Mouse (Mus musculus) kidney, embryonic 14.5 days (tissue): ENCODE data around the gene Stk38. TPM values are rescaled to one million over a fixed set of nuclear protein-coding genes. Genes with fewer than 3 reads are reported as not detected.

Source experiments
- ATAC-seq: fragments of 200-750 bp; cut with Nextera tagmentation; 2 replicates; pipeline ENCODE4 v1.8.0; 2017; ENCODE audit warnings: moderate number of reproducible peaks, mild to moderate bottlenecking, moderate TSS enrichment, moderate library complexity; ENCODE audit not compliant: low FRiP score, low TSS enrichment
- H3K27ac ChIP-seq: fragments of 300-500 bp; sonication (generic); 2 replicates; pipeline ENCODE4 v1.5.1; 2014; ENCODE audit warnings: low read depth, mild to moderate bottlenecking, low read length, moderate library complexity, mixed read lengths
- H3K27me3 ChIP-seq: fragments of 300-500 bp; sonication (generic); 2 replicates; pipeline ENCODE4 v1.6.1; 2014; ENCODE audit warnings: mild to moderate bottlenecking, low read length; ENCODE audit not compliant: control insufficient read depth, insufficient read depth
- H3K36me3 ChIP-seq: fragments of 300-500 bp; sonication (generic); 2 replicates; pipeline ENCODE4 v1.6.1; 2014; ENCODE audit warnings: low read length, mixed read lengths; ENCODE audit not compliant: control insufficient read depth, insufficient read depth
- H3K4me1 ChIP-seq: fragments of 300-500 bp; sonication (generic); 2 replicates; pipeline ENCODE4 v1.6.1; 2014; ENCODE audit warnings: low read length, mixed read lengths; ENCODE audit not compliant: control insufficient read depth, insufficient read depth
- H3K4me2 ChIP-seq: fragments of 300-500 bp; sonication (generic); replicated peaks from 2 replicates; pipeline ENCODE4 v1.6.1; 2014; ENCODE audit warnings: low read depth, mild to moderate bottlenecking, low read length
- H3K4me3 ChIP-seq: fragments of 300-500 bp; sonication (generic); 2 replicates; pipeline ENCODE4 v1.5.1; 2014; ENCODE audit warnings: mild to moderate bottlenecking, low read length
- H3K9ac ChIP-seq: fragments of 300-500 bp; sonication (generic); 2 replicates; pipeline ENCODE4 v1.6.1; 2014; ENCODE audit warnings: low read depth, mild to moderate bottlenecking, low read length, moderate library complexity
- H3K9me3 ChIP-seq: fragments of 300-500 bp; sonication (generic); 2 replicates; pipeline ENCODE4 v1.6.1; 2016; ENCODE audit warnings: low read length; ENCODE audit not compliant: control insufficient read depth
- WGBS: fragments of 180-500 bp; shearing (Covaris S2); extraction: QIAGEN DNeasy Blood & Tissue Kit; methylation state at CpG from one replicate; pipeline ENCODE4 v1.1.7; 2014; 5-methylcytosine and 5-hydroxymethylcytosine counted together
- polyA plus RNA-seq: library from polyadenylated mRNA; unstranded; fragments of >200 nt; fragmentation: Nextera tagmentation; extraction: Ambion mirVana; gene quantifications from 2 replicates; pipeline ENCODE4 v1.2.1, GENCODE M21; 2014

The Stk38 gene
- polyA plus RNA-seq: 65.5 and 101 TPM in 2 replicates

DNA sequence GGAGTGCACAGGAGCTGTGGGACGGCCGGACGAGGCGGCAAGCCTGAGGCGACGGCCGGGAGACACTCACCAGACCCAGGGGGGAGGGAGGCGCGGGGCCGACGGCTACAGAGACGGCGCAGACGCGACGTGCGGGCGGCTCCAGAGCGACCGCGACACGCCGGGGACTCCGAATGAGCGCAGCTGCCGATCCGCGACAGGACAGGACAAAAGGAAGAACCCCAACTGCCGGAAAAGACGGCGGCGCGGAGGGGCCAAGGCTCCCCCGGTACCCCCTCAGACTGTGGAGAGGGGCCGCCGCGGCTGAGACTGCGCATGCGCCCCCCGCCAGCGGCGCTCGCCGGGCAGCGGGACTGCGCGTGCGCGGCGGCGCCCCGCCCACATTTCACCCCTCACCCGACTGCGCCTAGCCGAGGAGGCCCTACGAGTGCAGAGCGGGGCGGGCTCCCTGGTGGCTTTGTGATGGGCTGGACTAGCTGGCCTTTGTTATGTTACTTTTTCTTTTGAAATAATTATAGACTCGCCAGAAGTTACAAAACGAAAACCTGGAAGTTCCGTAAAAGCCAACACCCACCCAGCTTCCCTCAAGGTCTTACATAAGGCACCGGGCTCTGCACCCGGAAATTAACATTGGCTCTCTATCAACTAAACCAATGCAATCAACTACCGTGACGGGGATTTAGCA lies at the start of gene Stk38:
Gene Stk38 (minus strand): TSS at position 355 of the 685 bp plus-strand sequence.
- H3K27me3 ChIP-seq: no peaks in the 10 kb centered on the region
- ATAC-seq: peak; percentile 96
- H3K4me3 ChIP-seq: peak within 1 kb of the TSS; percentile 98
- H3K4me1 ChIP-seq: peaks cover 3% of the 10 kb centered on the region
- WGBS: under 1% methylated on average over 55 of the region's 65 CpGs
- peak within 1 kb of the TSS; percentile 87 for H3K27ac ChIP-seq
- no peaks in the 10 kb centered on the region for H3K9me3 ChIP-seq
- peak within 1 kb of the TSS; percentile 86 for H3K4me2 ChIP-seq
- H3K36me3 ChIP-seq: no peaks in the 10 kb centered on the region
- H3K9ac ChIP-seq: peak within 1 kb of the TSS; percentile 90

DNA sequence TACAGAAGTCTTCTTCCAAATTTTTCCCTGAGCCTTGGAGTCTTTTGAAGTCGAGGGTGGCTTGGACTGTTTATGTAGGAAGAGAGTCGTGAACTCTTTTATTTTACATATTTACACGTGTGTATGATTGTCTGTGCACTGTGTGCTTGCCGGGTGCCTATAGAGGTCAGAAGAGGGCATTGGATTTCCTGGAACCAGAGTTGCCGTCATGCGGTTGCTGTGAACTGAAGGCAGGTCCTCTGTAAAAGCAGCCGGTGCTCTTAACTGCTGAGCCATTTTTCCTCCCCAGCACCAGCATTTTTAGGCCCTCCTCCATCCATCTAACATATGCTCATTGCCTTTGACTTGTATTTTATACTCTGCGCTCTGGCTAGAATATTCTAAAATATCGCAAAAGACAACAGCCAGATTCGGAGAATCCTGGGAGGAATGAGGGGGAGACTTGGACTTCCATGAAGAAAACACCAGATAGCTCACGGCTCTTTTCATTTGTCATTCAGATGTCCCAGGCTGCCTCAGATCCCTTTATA lies 49.6 kb upstream of the Stk38 start:
- Histone ChIP-seq H3K36me3 (no peaks in the 10 kb centered on the region), H3K4me2 (no peak overlapping the region), H3K27ac (peak overlapping the region; percentile 31), H3K4me3 (no peak overlapping the region), H3K4me1 (peaks cover 32% of the 10 kb centered on the region), H3K27me3 (no peaks in the 10 kb centered on the region), H3K9me3 (no peaks in the 10 kb centered on the region), H3K9ac (no peak overlapping the region)
- ATAC-seq: no peak
- 68% methylated on average over 11 of the region's 11 CpGs for WGBS

DNA sequence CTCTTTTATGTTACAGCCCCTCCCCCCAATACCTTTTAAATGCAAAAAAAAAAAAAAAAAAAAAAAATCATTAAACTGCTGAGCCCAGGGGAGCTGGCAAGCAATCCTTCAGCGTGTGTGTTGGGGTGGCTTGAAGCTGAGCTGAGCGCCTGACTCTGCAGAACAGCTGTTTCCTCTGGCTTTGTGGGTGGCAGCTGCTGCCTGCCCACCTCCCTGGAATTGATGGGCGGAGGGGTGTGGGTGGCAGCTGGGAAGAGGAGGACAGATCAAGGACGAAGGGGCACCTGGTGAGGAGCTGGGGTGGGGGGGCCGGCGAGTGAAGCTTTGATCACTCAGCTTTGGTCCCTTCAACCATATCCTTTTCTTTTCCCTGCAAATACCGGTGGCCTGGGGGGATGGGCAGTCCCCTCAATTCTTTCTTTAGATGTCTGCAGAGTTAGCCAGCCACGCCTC lies 48.9 kb upstream of the Stk38 start:
- Histone ChIP-seq H3K4me3 (no peak overlapping the region), H3K4me1 (peaks cover 28% of the 10 kb centered on the region), H3K36me3 (no peaks in the 10 kb centered on the region), H3K9me3 (no peaks in the 10 kb centered on the region), H3K27me3 (no peaks in the 10 kb centered on the region), H3K27ac (peak overlapping the region; percentile 52), H3K4me2 (no peak overlapping the region; the same call in 1 of the 2 replicates), H3K9ac (no peak overlapping the region)
- WGBS: 6% methylated on average over 8 of the region's 8 CpGs
- ATAC-seq: peak; percentile 62

DNA sequence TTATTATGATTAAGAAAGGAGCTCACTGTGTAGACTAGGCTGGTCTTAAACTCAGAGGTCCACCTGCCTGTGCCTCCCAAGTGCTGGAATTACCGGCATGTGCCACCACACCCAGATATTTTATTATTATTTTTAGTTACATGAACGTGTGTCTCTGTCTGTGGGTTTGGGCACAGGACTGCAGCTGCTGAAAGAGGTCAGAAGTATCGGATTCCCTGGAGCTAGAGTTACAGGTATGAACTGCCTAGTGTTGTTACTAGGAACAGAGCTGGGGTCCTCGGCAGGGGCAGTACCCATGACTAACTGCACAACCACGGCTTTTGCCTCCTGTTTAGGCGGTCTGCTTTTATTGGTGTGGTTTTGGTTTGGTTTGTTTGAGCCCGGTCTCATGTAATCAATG lies 48.4 kb upstream of the Stk38 start:
- Histone ChIP-seq H3K4me2 (no peak overlapping the region; the same call in 1 of the 2 replicates), H3K27ac (peak overlapping the region; percentile 52; the same call in 1 of the 2 replicates), H3K9me3 (no peaks in the 10 kb centered on the region), H3K9ac (no peak overlapping the region), H3K36me3 (no peaks in the 10 kb centered on the region), H3K4me3 (no peak overlapping the region), H3K27me3 (no peaks in the 10 kb centered on the region), H3K4me1 (peaks cover 28% of the 10 kb centered on the region)
- 8% methylated on average over 7 of the region's 7 CpGs for WGBS
- ATAC-seq: peak; percentile 61

DNA sequence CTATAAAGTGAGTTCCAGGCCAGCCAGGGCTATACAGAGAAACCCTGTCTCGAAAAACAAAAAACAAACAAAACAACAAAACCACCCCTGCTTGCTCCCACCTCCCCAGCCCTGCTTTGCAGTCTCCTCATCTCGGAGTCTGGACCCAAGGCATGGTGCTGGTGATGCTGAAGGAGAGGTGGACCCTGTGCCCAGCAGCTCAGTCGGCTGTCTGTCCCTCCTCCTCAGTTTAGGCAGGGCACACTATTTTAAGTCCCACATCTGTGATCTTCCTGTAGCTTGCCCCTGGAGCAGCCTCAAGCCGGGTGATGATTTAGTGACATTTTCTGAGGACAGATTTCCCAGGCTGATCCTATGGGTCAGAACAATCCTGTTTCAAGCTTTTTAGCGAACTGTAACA lies 47.8 kb upstream of the Stk38 start:
- no peak for ATAC-seq
- H3K27ac ChIP-seq: 0 out of 2 replicates have a peak overlapping the region, but pooled peaks have one; percentile 30

DNA sequence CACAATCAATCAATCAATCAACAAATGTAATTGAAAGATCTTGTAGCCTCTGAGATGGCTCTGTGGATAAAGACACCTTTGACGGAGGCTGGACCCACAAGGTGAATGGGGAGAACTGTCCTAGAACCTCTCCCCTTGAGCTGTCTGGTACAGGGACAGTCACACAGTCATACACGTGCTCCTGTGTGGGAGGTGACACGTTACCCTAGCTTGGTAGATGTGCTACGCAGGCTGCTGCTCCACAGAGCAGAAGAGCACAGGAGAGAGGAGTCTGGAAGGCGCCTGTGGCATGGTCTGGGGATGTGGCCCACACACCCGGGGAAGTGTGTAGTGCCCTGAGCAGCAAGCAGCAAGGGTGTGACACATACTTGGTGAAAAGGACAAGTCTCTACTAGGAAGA lies 46.6 kb upstream of the Stk38 start:
- no peak overlapping the region for H3K4me3 ChIP-seq
- ATAC-seq: no peak
- 52% methylated on average over 6 of the region's 6 CpGs for WGBS
- H3K4me1 ChIP-seq: peaks cover 37% of the 10 kb centered on the region
- H3K9ac ChIP-seq: no peak overlapping the region
- H3K9me3 ChIP-seq: no peaks in the 10 kb centered on the region
- no peaks in the 10 kb centered on the region for H3K27me3 ChIP-seq
- H3K4me2 ChIP-seq: no peak overlapping the region
- no peaks in the 10 kb centered on the region for H3K36me3 ChIP-seq
- H3K27ac ChIP-seq: peak overlapping the region; percentile 59; the same call in 1 of the 2 replicates

More for the DNA sequence above, 47.8 kb upstream of the Stk38 start:
- H3K36me3 ChIP-seq: no peaks in the 10 kb centered on the region
- H3K9me3 ChIP-seq: no peaks in the 10 kb centered on the region
- H3K27me3 ChIP-seq: no peaks in the 10 kb centered on the region
- H3K4me1 ChIP-seq: peaks cover 32% of the 10 kb centered on the region
- no peak overlapping the region for H3K9ac ChIP-seq
- no peak overlapping the region; the same call in 1 of the 2 replicates for H3K4me2 ChIP-seq
- no peak overlapping the region for H3K4me3 ChIP-seq
- 33% methylated on average over 5 of the region's 5 CpGs for WGBS

DNA sequence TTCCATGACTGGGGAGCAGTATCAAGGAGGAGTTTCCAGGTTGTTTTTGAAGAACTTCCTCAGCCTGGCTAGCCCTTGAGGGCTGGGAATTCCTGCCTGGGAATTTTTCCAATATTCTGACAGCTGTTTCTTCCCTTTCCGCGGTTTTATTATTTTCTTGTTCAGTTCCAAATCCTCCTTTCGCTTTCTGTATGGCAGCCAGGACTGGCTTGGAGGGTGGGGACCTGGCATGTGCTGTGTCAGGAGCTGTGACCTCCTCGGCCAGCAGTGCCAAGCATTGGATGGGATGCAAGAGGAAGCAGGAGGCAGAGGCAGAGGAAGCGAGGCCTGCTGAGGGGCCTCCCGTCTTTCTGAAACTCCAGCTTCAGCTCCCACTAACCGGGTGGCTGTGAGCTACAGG lies 46.0 kb upstream of the Stk38 start:
- ATAC-seq: peak; percentile 16; the same call in 1 of the 2 replicates
- no peaks in the 10 kb centered on the region for H3K36me3 ChIP-seq
- 43% methylated on average over 7 of the region's 7 CpGs for WGBS
- no peak overlapping the region for H3K9ac ChIP-seq
- peak overlapping the region; percentile 59; the same call in 1 of the 2 replicates for H3K27ac ChIP-seq
- H3K4me1 ChIP-seq: peaks cover 37% of the 10 kb centered on the region
- no peak overlapping the region for H3K4me3 ChIP-seq
- H3K9me3 ChIP-seq: no peaks in the 10 kb centered on the region
- no peak overlapping the region for H3K4me2 ChIP-seq
- H3K27me3 ChIP-seq: no peaks in the 10 kb centered on the region

DNA sequence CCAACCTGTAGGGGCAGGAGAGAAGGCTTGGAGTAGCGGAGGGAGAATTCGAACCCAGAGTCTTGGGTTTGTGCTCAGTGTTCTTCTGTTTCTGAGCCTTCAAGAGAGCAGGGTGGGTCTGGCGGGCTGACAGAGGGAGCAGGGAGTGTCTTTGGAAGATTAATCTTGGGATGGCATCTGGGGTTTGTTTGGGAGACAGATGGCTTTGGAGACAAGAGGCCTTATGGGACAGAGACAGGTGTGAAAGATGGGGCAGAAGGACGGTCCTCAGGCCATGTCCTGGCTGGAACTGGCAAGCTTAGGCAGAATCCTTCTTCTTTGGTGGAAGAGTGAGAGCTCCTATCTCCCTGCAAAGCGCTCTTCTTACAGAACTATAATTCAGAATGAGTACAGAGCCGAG lies 45.3 kb upstream of the Stk38 start:
- Histone ChIP-seq H3K9me3 (no peaks in the 10 kb centered on the region), H3K36me3 (no peaks in the 10 kb centered on the region), H3K27ac (no peak overlapping the region), H3K4me1 (peaks cover 37% of the 10 kb centered on the region), H3K27me3 (no peaks in the 10 kb centered on the region), H3K4me3 (no peak overlapping the region), H3K4me2 (no peak overlapping the region), H3K9ac (no peak overlapping the region)
- ATAC-seq: no peak
- 81% methylated on average over 6 of the region's 6 CpGs for WGBS

DNA sequence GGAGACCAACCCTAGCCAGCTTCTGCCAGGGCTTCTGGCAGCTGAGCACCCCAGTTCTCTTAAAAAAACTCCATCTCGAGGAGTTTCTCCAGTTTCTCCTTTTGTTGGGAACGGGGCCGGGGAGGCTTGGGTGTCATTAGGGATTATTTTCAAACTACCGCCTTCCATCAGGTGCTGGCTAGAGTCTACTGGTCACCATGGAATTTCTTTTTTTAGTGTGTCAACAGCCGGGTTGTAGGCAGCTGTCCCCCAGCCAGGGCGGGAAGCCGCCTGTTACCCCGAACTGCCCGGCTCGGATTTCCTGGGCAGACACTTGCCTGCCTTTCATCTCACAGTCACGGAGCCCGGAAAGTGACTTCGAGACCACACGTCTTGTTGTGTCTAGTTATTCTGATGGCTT lies 43.0 kb upstream of the Stk38 start:
- WGBS: 5% methylated on average over 14 of the region's 14 CpGs
- Histone ChIP-seq H3K27me3 (no peaks in the 10 kb centered on the region), H3K36me3 (peaks cover 12% of the 10 kb centered on the region), H3K27ac (no peak overlapping the region), H3K9ac (no peak overlapping the region), H3K4me2 (no peak overlapping the region), H3K4me3 (no peak overlapping the region), H3K9me3 (no peaks in the 10 kb centered on the region), H3K4me1 (peaks cover 21% of the 10 kb centered on the region)
- ATAC-seq: no peak
